Mouse (Mus musculus): Measurements from ENCODE around the gene Znrf3.
"Not testable (repeated sequence)": the region's sequence is repeated elsewhere in the genome, so short reads cannot be mapped to it uniquely, and the experiment has no call there.

The Znrf3 gene

GRCm38 (mm10) chr11:5444599-5445451 is at the start of gene Znrf3:
Znrf3 (minus strand) TSS chr11:5444847.
- DNase-seq = peak; percentile 91

GRCm38 (mm10) chr11:5493869-5494268 is 49.2 kb upstream of the Znrf3 start:
- no peak for DNase-seq

GRCm38 (mm10) chr11:5491912-5492311 is 47.3 kb upstream of the Znrf3 start:
- no peak for DNase-seq

DNA sequence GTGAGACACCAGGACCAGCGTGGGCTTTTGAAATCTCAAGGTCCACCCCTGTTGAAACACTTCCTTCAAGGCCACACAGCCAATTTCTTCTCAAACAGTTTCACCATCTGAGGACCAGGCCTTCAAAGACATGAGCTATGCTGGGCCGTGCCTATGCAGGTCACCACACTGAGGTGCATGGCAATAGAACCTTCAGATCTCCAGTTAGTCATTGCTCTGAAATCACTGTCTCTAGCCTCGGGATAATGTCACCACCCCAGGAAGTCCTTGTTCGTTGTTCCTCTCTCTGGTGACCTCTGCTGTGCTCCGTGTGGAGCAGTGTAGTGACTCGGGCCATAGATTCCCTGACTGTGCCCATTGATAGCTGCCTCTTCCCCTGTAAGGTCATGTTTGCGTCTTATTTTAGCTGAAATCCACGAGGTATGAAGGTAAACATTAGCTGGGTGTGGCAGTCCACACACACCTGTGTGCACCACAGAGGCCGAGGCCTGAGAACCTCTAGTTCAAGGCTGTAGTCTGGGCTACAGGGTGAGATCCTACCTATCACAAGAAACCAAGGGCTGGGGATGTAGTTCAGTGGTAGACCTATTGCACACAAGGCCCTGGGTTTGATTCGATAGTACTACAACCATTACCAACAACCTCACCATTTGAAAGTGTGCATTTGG is 46.5 kb upstream of the Znrf3 start:
- DNase-seq = no peak

GRCm38 (mm10) chr11:5489433-5489832 is 44.8 kb upstream of the Znrf3 start:
- DNase-seq = not testable (repeated sequence)

DNA sequence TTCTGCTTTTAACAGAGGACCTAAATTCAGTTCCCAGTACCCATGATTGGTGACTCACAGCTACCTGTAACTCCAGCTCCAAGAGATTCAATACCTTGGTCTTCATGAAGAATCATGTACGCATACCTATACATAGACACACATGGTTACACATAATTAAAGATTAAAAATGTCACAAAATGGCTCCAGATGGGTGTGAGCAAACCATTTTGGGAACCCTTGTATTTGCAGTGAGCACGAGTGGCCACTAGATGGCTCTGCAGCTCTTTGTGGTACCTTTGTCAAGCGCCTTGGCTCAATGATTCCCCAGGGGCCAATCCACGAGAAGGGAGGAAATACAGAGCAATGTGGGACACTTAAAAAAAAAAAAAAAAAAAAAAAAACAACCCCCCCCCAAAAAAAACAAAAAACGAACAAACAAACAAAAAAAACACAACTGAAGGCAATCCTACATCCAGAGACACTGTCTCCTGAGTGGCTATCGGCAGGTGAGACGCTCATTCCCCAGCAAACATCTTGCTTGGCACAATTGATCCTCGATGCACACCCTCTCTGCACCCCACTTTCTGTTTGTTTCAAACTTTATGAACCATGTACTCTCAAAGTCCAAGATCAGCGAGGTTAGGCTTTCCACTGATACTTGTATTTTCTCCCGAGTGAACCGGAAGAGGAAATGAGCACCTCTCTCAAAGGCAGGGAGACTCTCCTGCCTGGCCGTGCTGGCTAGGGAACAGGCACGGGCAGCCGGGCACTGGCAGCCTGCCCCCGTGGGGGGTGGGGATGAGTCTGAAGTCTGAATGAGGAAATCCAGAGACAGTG is 40.8 kb upstream of the Znrf3 start:
- peak; percentile 84 for DNase-seq

DNA sequence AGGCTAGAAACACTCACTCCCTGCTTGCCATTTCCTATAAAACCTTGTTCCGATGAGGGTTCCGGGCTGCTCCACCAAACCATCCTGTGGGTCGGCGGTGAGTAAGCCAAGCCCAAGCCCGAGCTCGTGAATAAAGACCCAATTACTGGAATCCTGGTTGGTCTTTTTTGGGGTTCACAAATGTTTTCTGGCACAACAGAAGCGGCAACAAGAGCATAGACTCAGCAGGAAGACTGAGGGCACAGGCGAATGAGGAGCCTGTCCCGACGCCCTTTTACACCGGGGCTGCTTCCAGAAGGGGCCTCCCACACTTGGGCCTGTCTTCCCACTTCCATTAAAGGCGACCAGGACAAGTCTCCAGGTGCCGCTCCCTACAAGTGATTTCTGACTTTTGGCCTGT is 37.9 kb upstream of the Znrf3 start:
- no peak for DNase-seq

DNA sequence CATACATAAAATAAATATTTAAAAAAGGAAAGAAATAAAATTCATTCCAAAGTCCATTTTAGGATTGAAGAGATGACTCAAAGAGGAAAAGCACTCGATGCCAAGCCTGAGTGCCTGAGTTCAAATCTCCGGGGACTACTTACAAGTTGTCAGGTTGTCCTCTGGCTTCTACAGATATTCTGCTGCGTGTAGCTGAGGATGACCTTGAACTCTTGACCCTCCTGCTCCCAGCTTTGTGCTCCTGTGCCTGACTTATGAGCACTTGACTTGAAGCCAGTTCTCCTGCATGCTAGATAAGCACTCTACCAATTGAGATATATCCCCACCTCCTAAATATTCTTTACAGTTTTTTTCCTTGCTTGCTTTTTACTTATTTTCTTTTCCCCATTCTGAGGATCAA is 34.2 kb upstream of the Znrf3 start:
- no peak for DNase-seq

DNA sequence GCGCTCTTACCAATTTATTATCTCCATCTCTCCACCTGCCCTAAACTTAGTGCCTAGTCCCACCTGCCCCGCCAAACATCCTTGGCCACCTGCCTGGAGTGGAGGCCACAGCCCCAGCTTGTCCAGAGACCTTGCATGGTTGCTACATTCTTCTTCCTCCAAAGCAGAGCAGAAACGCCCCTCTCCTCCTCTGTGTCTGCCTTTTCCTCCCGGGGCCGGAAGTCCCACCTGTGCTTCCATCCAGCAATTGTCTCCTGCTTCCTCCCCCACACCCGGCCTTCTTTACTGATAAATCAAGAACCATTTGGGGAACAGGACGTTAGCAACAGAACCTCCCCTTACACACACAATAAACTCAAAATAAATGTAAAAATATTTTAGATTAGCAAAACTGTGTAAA is 33.5 kb upstream of the Znrf3 start:
- no peak for DNase-seq

- no peak for DNase-seq
Observed at GRCm38 (mm10) chr11:5476806-5477205, 32.2 kb upstream of the Znrf3 start.

- not testable (repeated sequence) for DNase-seq
Observed at GRCm38 (mm10) chr11:5475556-5476118, 31.0 kb upstream of the Znrf3 start.

GRCm38 (mm10) chr11:5474130-5474529 is 29.5 kb upstream of the Znrf3 start:
- peak; percentile 65 for DNase-seq

GRCm38 (mm10) chr11:5470055-5470454 is 25.4 kb upstream of the Znrf3 start:
- peak; percentile 24 for DNase-seq

- peak; percentile 61 for DNase-seq
Observed at GRCm38 (mm10) chr11:5469084-5469483, 24.4 kb upstream of the Znrf3 start.

GRCm38 (mm10) chr11:5468471-5468870 is 23.8 kb upstream of the Znrf3 start:
- no peak for DNase-seq

DNA sequence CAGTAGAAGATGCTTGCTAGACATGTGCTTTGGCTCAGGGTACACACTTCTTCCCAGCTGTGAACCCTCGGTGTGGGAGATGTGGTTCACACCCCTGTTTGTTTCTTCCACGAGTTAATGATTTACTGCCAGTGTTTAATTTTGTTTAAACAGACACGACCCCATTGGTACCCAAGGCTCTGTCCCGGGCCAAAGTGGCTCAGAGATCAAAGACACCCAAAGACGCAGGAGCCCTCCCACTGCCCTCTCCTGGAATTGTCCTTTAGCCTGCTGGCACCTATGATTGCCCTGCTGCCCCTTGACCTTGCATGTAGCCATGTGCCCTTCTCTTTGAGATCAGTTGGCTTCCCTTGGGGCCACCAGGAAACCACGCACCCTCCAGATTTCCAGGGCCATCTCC is 7.3 kb upstream of the Znrf3 start:
- DNase-seq = no peak

GRCm38 (mm10) chr11:5451341-5451740 is 6.7 kb upstream of the Znrf3 start:
- no peak for DNase-seq

GRCm38 (mm10) chr11:5450701-5451100 is 6.1 kb upstream of the Znrf3 start:
- DNase-seq = no peak

DNA sequence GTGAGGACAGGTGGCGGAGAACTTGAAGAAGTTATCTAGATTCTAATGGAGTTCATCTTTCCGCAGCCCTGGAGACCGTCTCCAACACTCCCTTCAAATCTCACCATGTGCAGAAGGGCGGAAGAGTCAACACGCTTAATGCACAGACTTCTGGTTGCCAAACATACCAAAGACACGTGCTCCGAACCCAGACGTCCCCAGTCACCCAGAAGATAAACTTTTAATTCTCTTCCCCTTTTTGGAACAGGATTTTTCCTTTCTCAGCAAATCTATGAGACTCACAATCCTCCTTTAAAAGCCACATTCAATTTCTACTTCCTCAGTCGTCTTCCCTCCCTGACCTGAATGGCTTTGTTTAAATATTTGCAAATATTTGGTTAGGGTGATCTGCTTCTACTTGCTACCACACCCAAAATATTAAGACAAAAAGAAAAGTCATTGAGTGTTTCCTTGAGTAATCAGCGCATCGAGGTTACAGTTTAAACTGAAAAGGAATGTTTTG is 856 bp upstream of the Znrf3 start:
- DNase-seq = no peak

GRCm38 (mm10) chr11:5444234-5444598 is 431 bp downstream of the Znrf3 start:
- peak; percentile 29 for DNase-seq

- peak; percentile 12 for DNase-seq
Observed at GRCm38 (mm10) chr11:5443511-5444233, 975 bp downstream of the Znrf3 start.

GRCm38 (mm10) chr11:5442590-5443021 is 2.0 kb downstream of the Znrf3 start:
- DNase-seq = no peak
